Mouse (Mus musculus) ES-Bruce4 (cell line): ENCODE results near the gene Ier5l. TPM values are rescaled to one million over a fixed set of nuclear protein-coding genes. Genes with fewer than 3 reads are reported as not detected.
A peak's percentile ranks its signal among the peaks of the same experiment; 100 is the strongest.

Source experiments
- H3K27ac ChIP-seq: 2 replicates; pipeline ENCODE4 v1.5.1; 2012; ENCODE audit warnings: low read length, inconsistent platforms; ENCODE audit not compliant: insufficient read depth
- H3K27me3 ChIP-seq: 2 replicates; pipeline ENCODE4 v1.6.1; 2012; ENCODE audit warnings: mild to moderate bottlenecking, low read length, inconsistent platforms; ENCODE audit not compliant: control insufficient read depth, poor library complexity, insufficient read depth, severe bottlenecking
- H3K36me3 ChIP-seq: 2 replicates; pipeline ENCODE4 v1.6.1; 2012; ENCODE audit warnings: inconsistent platforms, mild to moderate bottlenecking, low read length, moderate library complexity; ENCODE audit not compliant: control insufficient read depth, poor library complexity, insufficient read depth, severe bottlenecking
- H3K4me1 ChIP-seq: one replicate; pipeline ENCODE4 v1.8.1; 2011; ENCODE audit warnings: low read length; ENCODE audit not compliant: control insufficient read depth, insufficient read depth
- H3K4me3 ChIP-seq: 2 replicates; pipeline ENCODE4 v1.5.1; 2011; ENCODE audit warnings: low read depth, mild to moderate bottlenecking, low read length
- H3K9ac ChIP-seq: 2 replicates; pipeline ENCODE4 v1.6.1; 2012; ENCODE audit warnings: low read depth, mild to moderate bottlenecking, inconsistent platforms; ENCODE audit not compliant: poor library complexity, severe bottlenecking
- H3K9me3 ChIP-seq: replicated peaks from 2 replicates; pipeline ENCODE4 v1.6.1; 2012; ENCODE audit warnings: mild to moderate bottlenecking, low read length, inconsistent platforms; ENCODE audit not compliant: control insufficient read depth, poor library complexity, insufficient read depth, severe bottlenecking
- CTCF ChIP-seq: IDR thresholded peaks from one replicate; pipeline ENCODE4 v1.8.1; 2011; ENCODE audit warnings: low read depth, low read length
- EP300 ChIP-seq: IDR thresholded peaks from 2 replicates; pipeline ENCODE4 v1.6.1; 2011; ENCODE audit warnings: low read depth, low read length; ENCODE audit not compliant: insufficient read depth
- POLR2A ChIP-seq: IDR thresholded peaks from one replicate; pipeline ENCODE4 v1.8.1; 2011; ENCODE audit warnings: low read length; ENCODE audit not compliant: insufficient read depth
- polyA plus RNA-seq: library from polyadenylated mRNA; stranded (reverse); fragments of >200 nt; gene quantifications from 2 replicates; pipeline ENCODE4 v1.2.4, GENCODE M21; 2011; ENCODE audit warnings: low read depth; ENCODE audit not compliant: missing spikeins, insufficient read depth, insufficient read length

The Ier5l gene
- polyA plus RNA-seq, 1 experiment = 5.3 TPM

DNA sequence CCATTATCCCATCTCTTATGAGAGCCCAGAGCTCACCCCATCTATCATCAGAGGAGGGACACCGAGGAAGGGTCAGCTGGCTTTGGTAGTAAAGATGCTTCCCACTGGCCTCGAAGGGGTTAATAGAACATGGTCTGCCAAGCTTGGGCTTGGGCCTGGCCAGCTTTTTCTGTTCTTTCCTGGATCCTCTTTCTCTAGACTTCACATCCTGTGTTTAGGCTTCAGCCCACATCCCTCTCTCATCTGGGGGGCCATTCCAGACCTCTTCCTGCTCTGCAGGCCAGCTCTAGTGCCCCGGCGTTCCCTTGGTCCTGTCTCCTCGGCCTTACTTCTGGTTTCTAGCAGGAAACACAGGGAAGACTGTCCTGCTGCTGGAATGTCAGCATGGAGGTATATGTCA is 30.0 kb downstream of the Ier5l start:
- Histone ChIP-seq H3K27me3 (no peaks in the 10 kb centered on the region), H3K4me1 (peaks cover 18% of the 10 kb centered on the region), H3K36me3 (peaks cover 16% of the 10 kb centered on the region), H3K9me3 (no peaks in the 10 kb centered on the region), H3K4me3 (no peak overlapping the region), H3K9ac (no peak overlapping the region), H3K27ac (no peak overlapping the region)
- TF ChIP-seq POLR2A (no peak), CTCF (no peak), EP300 (no peak)

DNA sequence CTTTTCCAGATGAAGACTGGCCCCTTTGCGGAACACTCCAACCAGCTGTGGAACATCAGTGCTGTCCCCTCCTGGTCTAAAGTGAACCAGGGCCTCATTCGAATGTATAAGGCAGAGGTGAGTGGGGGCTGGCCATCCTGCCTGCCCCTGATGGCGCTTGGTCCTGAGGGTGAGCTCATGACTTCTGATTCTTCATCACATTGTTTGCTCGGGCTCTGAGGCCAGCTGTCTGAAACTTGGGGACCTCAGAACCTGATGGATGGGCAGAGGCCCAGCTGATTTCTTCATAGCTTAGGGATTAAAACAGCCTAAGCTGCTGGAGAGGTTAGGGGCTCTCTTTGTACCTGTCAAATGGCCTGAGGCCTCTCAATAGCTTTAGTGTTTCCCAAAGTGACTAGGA is 30.7 kb downstream of the Ier5l start:
- Histone ChIP-seq H3K4me1 (peaks cover 18% of the 10 kb centered on the region), H3K9me3 (no peaks in the 10 kb centered on the region), H3K36me3 (peaks cover 20% of the 10 kb centered on the region), H3K4me3 (no peak overlapping the region), H3K9ac (no peak overlapping the region), H3K27ac (peak overlapping the region; percentile 88; the same call in 1 of the 2 replicates), H3K27me3 (no peaks in the 10 kb centered on the region)
- TF ChIP-seq POLR2A = no peak

DNA sequence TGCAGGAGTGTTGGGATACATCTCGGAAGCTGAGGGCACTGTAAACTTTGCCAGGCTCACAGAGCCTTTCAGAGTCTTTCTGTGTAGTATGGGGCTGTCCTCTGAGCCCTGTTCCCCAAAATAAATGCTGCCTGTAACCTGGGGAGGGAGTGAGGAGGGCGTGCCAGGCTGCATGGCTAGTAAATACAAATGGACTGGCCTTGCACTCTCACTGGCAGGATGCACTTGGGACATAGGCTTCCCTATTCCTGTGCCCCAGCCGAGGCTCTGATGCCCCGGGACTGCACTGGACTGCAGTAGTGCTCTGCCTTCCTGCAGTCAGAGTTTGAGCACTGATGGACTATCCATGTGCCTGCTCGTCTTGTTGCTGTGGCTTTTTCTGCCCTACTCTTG is 31.5 kb downstream of the Ier5l start:
- peak overlapping the region; percentile 88 for H3K27ac ChIP-seq
- peaks cover 18% of the 10 kb centered on the region for H3K4me1 ChIP-seq
- H3K9me3 ChIP-seq = no peaks in the 10 kb centered on the region
- H3K27me3 ChIP-seq = no peaks in the 10 kb centered on the region
- peak overlapping the region; percentile 59 for H3K4me3 ChIP-seq
- peaks cover 27% of the 10 kb centered on the region for H3K36me3 ChIP-seq
- H3K9ac ChIP-seq = peak overlapping the region; percentile 56
- TF ChIP-seq EP300 (no peak), POLR2A (no peak), CTCF (no peak)

DNA sequence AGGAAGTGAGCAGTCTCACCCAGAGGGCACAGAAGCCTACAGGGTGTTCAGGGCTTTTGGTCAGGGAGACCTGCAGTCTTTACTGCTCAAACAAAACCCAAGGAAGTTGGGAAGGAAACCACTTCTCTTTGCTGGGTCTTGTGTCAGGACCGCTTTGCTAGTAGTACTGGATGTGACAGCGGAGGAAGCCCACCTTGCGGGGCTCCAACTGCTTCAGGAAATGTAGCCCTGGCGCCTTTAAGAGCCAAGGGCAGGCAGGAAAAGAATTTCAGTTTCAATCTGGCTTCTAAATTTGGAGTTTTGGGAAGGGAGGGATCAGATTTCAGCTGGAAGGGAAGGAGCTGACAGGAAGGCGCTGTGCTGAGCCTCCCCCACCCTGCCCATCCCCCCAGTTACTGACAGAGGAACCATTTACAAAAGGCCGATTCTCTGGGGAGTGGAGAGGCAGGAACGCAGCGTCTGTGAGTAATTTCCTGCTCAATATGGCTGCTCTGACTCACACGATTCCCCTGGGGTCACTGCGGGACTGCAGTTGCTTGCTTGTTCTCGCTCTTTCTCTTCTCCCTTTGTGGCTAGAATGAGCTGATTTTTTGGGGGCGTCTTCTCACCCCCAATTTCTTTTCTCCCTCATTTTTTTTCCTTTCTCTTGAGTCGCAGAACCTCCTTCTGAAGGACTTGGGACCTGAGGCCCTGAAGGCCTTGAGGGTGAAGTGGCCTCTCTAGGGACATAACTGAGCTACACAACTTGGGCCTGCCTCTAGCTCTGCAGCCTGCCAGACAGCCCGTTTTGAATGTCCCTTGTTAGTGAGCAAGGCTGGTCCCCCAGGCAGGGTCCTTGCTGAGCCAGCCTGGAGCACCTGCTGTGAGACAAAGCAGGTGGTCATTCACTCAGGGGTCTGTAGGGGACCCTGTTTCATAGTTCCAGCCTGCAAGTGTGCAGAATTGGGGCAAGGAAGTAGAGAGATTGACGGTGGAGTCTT is 32.2 kb downstream of the Ier5l start:
- H3K27me3 ChIP-seq = no peaks in the 10 kb centered on the region
- H3K9me3 ChIP-seq = no peaks in the 10 kb centered on the region
- peaks cover 15% of the 10 kb centered on the region for H3K4me1 ChIP-seq
- TF ChIP-seq CTCF = no peak
- peak; percentile 99 for TF ChIP-seq EP300
- H3K36me3 ChIP-seq = peaks cover 29% of the 10 kb centered on the region
- peak overlapping the region; percentile 56 for H3K9ac ChIP-seq
- H3K27ac ChIP-seq = peak overlapping the region; percentile 91
- peak overlapping the region; percentile 59 for H3K4me3 ChIP-seq

DNA sequence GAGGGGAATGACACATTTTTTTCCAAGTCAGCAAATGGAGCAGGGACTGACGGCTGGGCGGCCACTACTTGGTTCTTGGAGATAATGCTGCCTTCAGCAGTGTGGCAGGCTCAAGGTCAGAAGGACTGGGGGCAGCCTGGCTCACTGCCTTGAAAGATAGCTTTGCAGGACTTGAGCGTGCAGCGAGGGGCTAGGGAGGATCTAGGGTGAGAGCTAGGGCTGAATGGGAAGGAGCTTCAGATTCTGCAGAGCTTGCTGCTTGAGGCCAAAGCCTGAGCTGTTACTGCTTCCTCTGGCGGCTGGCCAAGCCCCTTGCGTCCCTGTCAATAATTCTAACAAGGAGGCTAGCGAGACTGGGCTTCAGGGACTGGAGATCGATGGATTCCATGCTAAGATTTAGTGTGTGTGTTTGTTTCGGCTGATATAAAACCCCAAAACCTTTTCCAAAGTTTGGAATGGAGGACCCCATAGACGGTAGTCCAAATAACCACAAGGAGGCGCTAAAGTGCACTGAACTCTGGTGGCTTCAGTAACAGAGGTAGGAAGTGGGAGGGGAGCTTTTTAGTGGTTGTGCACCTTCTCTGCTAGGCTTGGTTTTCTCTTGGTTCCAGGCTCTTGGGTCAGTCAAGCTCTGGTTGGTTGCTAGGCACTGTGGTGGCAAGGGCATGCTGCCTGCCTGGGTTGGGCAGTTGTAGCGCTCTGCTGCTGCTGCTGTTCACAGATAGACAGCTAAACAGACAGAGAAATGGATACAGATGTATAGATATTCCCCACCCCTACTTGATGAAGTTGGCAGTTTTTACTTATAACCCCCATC is 33.1 kb downstream of the Ier5l start:
- H3K36me3 ChIP-seq = peaks cover 29% of the 10 kb centered on the region
- H3K4me1 ChIP-seq = peaks cover 6% of the 10 kb centered on the region
- no peaks in the 10 kb centered on the region for H3K9me3 ChIP-seq
- no peak overlapping the region for H3K4me3 ChIP-seq
- peak overlapping the region; percentile 91 for H3K27ac ChIP-seq
- H3K9ac ChIP-seq = peak overlapping the region; percentile 56
- H3K27me3 ChIP-seq = no peaks in the 10 kb centered on the region
- TF ChIP-seq POLR2A = no peak
- TF ChIP-seq CTCF = peak; percentile 16
